Comparison of ENCODE assay signal across 8 mouse cellular contexts in genomic region chr8:91376785-91377184, GRCm38 (mm10).
DNase-seq lines count a peak whose midpoint lies in the region; ATAC-seq and TF ChIP-seq lines count a peak whose summit lies in the region.

No protein-coding gene starts in this region.

- H3K9ac ChIP-seq in lung, embryonic 14.5 days = no peak overlapping the region
- H3K9ac ChIP-seq in lung, postnatal 0 days (replicated peaks; ENCODE audit: low read depth) = no peak overlapping the region
- H3K9ac ChIP-seq in embryonic facial prominence, embryonic 12.5 days = no peak overlapping the region
- H3K9ac ChIP-seq in heart, embryonic 16.5 days (ENCODE audit: low read length) = no peak overlapping the region
- no peak overlapping the region for H3K9ac ChIP-seq in hindbrain, embryonic 13.5 days

- H3K27ac ChIP-seq in lung, embryonic 14.5 days (ENCODE audit: low read depth) = peak overlapping the region; percentile 44; the same call in 1 of the 2 replicates
- H3K27ac ChIP-seq in lung, postnatal 0 days (ENCODE audit: low read length) = no peak overlapping the region
- 0 out of 2 replicates have a peak overlapping the region, but pooled peaks have one; percentile 14 for H3K27ac ChIP-seq in embryonic facial prominence, embryonic 12.5 days
- H3K27ac ChIP-seq in heart, embryonic 16.5 days (ENCODE audit: low read length) = peak overlapping the region; percentile 30; the same call in 1 of the 2 replicates
- no peak overlapping the region for H3K27ac ChIP-seq in hindbrain, embryonic 13.5 days

- H3K9me3 ChIP-seq in lung, embryonic 14.5 days (ENCODE audit: low read depth, low read length) = no peaks in the 10 kb centered on the region
- H3K9me3 ChIP-seq in lung, postnatal 0 days (ENCODE audit: low read length) = no peaks in the 10 kb centered on the region
- H3K9me3 ChIP-seq in embryonic facial prominence, embryonic 12.5 days = no peaks in the 10 kb centered on the region
- H3K9me3 ChIP-seq in heart, embryonic 16.5 days (replicated peaks; ENCODE audit: control insufficient read depth, low read length) = no peaks in the 10 kb centered on the region
- no peaks in the 10 kb centered on the region for H3K9me3 ChIP-seq in megakaryocyte, embryonic 14.5 days
- H3K9me3 ChIP-seq in hindbrain, embryonic 13.5 days = no peaks in the 10 kb centered on the region

- TF ChIP-seq EP300 in lung, postnatal 0 days (IDR thresholded peaks at IDR 0.05) = no peak

- 34% methylated on average over 11 of the region's 11 CpGs for WGBS in lung, embryonic 14.5 days
- 44% methylated on average over 11 of the region's 11 CpGs for WGBS in lung, postnatal 0 days
- 14% methylated on average over 11 of the region's 11 CpGs for WGBS in embryonic facial prominence, embryonic 12.5 days
- WGBS in heart, embryonic 16.5 days = 23% methylated on average over 11 of the region's 11 CpGs
- WGBS in hindbrain, embryonic 13.5 days = 42% methylated on average over 11 of the region's 11 CpGs

- peaks cover 43% of the 10 kb centered on the region for H3K4me1 ChIP-seq in lung, embryonic 14.5 days (ENCODE audit: insufficient read depth)
- peaks cover 21% of the 10 kb centered on the region; the same call in 1 of the 2 replicates for H3K4me1 ChIP-seq in lung, postnatal 0 days (ENCODE audit: insufficient read depth, low read depth, low read length)
- H3K4me1 ChIP-seq in embryonic facial prominence, embryonic 12.5 days = peaks cover 70% of the 10 kb centered on the region
- peaks cover 67% of the 10 kb centered on the region for H3K4me1 ChIP-seq in heart, embryonic 16.5 days (ENCODE audit: control insufficient read depth, insufficient read depth, low read length)
- H3K4me1 ChIP-seq in megakaryocyte, embryonic 14.5 days = peaks cover 84% of the 10 kb centered on the region
- peaks cover 65% of the 10 kb centered on the region for H3K4me1 ChIP-seq in hindbrain, embryonic 13.5 days (replicated peaks)

- peak; percentile 29 for DNase-seq in lung, embryonic 14.5 days
- DNase-seq in lung, postnatal 0 days (ENCODE audit: low spot score) = no peak
- no peak for DNase-seq in T-cell, adult 2 months (ENCODE audit: low spot score)

- ATAC-seq in lung, embryonic 14.5 days (ENCODE audit: insufficient read depth) = no peak
- ATAC-seq in lung, postnatal 0 days = no peak
- ATAC-seq in embryonic facial prominence, embryonic 12.5 days (ENCODE audit: insufficient number of reproducible peaks, insufficient read depth, low FRiP score, low TSS enrichment) = no peak
- ATAC-seq in heart, embryonic 16.5 days (replicated peaks; ENCODE audit: extremely low read depth, insufficient read depth, low FRiP score) = peak; percentile 59
- ATAC-seq in inflammation-experienced regulatory T-cells, adult 6 months = no peak
- ATAC-seq in hindbrain, embryonic 13.5 days (ENCODE audit: low FRiP score) = no peak

- no peaks in the 10 kb centered on the region for H3K27me3 ChIP-seq in lung, embryonic 14.5 days (ENCODE audit: insufficient read depth, low read length)
- no peaks in the 10 kb centered on the region for H3K27me3 ChIP-seq in lung, postnatal 0 days (replicated peaks; ENCODE audit: insufficient read depth, low read length)
- H3K27me3 ChIP-seq in embryonic facial prominence, embryonic 12.5 days = no peaks in the 10 kb centered on the region
- no peaks in the 10 kb centered on the region for H3K27me3 ChIP-seq in heart, embryonic 16.5 days (ENCODE audit: control insufficient read depth, insufficient read depth, low read length)
- H3K27me3 ChIP-seq in megakaryocyte, embryonic 14.5 days (replicated peaks) = no peaks in the 10 kb centered on the region
- H3K27me3 ChIP-seq in hindbrain, embryonic 13.5 days = peaks cover 45% of the 10 kb centered on the region

- no peak overlapping the region for H3K4me3 ChIP-seq in lung, embryonic 14.5 days (ENCODE audit: low read depth, low read length)
- no peak overlapping the region for H3K4me3 ChIP-seq in lung, postnatal 0 days (ENCODE audit: low read depth, low read length)
- H3K4me3 ChIP-seq in embryonic facial prominence, embryonic 12.5 days = no peak overlapping the region
- no peak overlapping the region for H3K4me3 ChIP-seq in heart, embryonic 16.5 days (ENCODE audit: low read length)
- H3K4me3 ChIP-seq in megakaryocyte, embryonic 14.5 days (replicated peaks) = peak overlapping the region; percentile 8
- H3K4me3 ChIP-seq in hindbrain, embryonic 13.5 days = no peak overlapping the region

- H3K36me3 ChIP-seq in lung, embryonic 14.5 days (ENCODE audit: insufficient read depth) = no peaks in the 10 kb centered on the region
- H3K36me3 ChIP-seq in lung, postnatal 0 days (ENCODE audit: insufficient read depth, low read length) = no peaks in the 10 kb centered on the region
- H3K36me3 ChIP-seq in embryonic facial prominence, embryonic 12.5 days = no peaks in the 10 kb centered on the region
- H3K36me3 ChIP-seq in heart, embryonic 16.5 days (ENCODE audit: control insufficient read depth, insufficient read depth) = no peaks in the 10 kb centered on the region
- peaks cover 3% of the 10 kb centered on the region for H3K36me3 ChIP-seq in megakaryocyte, embryonic 14.5 days (replicated peaks; ENCODE audit: low read length)
- no peaks in the 10 kb centered on the region for H3K36me3 ChIP-seq in hindbrain, embryonic 13.5 days

- H3K4me2 ChIP-seq in lung, embryonic 14.5 days = no peak overlapping the region
- no peak overlapping the region for H3K4me2 ChIP-seq in lung, postnatal 0 days (replicated peaks; ENCODE audit: low read depth, low read length)
- H3K4me2 ChIP-seq in embryonic facial prominence, embryonic 12.5 days (replicated peaks) = no peak overlapping the region
- peak overlapping the region; percentile 31 for H3K4me2 ChIP-seq in heart, embryonic 16.5 days (ENCODE audit: low read depth, low read length)
- H3K4me2 ChIP-seq in hindbrain, embryonic 13.5 days = no peak overlapping the region

- no peak for TF ChIP-seq CTCF in lung, embryonic 14.5 days (IDR thresholded peaks at IDR 0.05; ENCODE audit: low read depth)
- no peak for TF ChIP-seq CTCF in lung, postnatal 0 days (IDR thresholded peaks at IDR 0.05)

Comparison
In these comparisons a context has a peak if more than half of its experiments do, and no peak if none do; other contexts are left out.
1. H3K27ac ChIP-seq: peak in lung, embryonic 14.5 days (single experiment), embryonic facial prominence, embryonic 12.5 days (single experiment) and heart, embryonic 16.5 days (single experiment); none in lung, postnatal 0 days (single experiment) and hindbrain, embryonic 13.5 days (single experiment).